Mouse (Mus musculus) bone marrow macrophage, adult 2 months (primary cell): ENCODE data around the gene Kcnj9.

Source experiments
- CTCF ChIP-seq: IDR thresholded peaks from 2 replicates; pipeline ENCODE4 v1.5.1; 2012; ENCODE audit warnings: low read depth, mild to moderate bottlenecking, low read length, moderate library complexity
- POLR2A ChIP-seq: IDR thresholded peaks from 2 replicates; pipeline ENCODE4 v1.6.1; 2012; ENCODE audit warnings: mild to moderate bottlenecking, low read depth, low read length, borderline replicate concordance

- TF ChIP-seq CTCF (no peak), POLR2A (no peak)
Observed at GRCm38 (mm10) chr1:172318424-172319035, 10.6 kb downstream of the Kcnj9 start.
